Mouse (Mus musculus) small intestine, adult 2 months (tissue): ENCODE data around the gene Nfu1. TPM values are rescaled to one million over a fixed set of nuclear protein-coding genes. Genes with fewer than 3 reads are reported as not detected.

Experiments
- H3K27ac ChIP-seq: fragments of 200-500 bp; 2 replicates; pipeline ENCODE4 v1.5.1; 2012; ENCODE audit warnings: low read depth, low read length, control low read depth, inconsistent platforms; ENCODE audit not compliant: insufficient read depth
- H3K27me3 ChIP-seq: fragments of 200-500 bp; 2 replicates; pipeline ENCODE4 v1.6.1; 2012; ENCODE audit warnings: mild to moderate bottlenecking, moderate library complexity, low read length, inconsistent platforms; ENCODE audit not compliant: control insufficient read depth, insufficient read depth
- H3K36me3 ChIP-seq: fragments of 200-500 bp; 2 replicates; pipeline ENCODE4 v1.6.1; 2012; ENCODE audit warnings: mild to moderate bottlenecking, low read length, control low read depth, inconsistent platforms; ENCODE audit not compliant: control insufficient read depth, insufficient read depth
- H3K4me1 ChIP-seq: fragments of 200-500 bp; 2 replicates; pipeline ENCODE4 v1.6.1; 2012; ENCODE audit warnings: low read length, inconsistent platforms, mixed read lengths; ENCODE audit not compliant: control insufficient read depth, insufficient read depth, insufficient read length
- H3K4me3 ChIP-seq: fragments of 200-500 bp; 2 replicates; pipeline ENCODE4 v1.5.1; 2012; ENCODE audit warnings: low read depth, mild to moderate bottlenecking, control low read depth, inconsistent platforms, low read length, moderate library complexity
- CTCF ChIP-seq: fragments of 200-500 bp; IDR thresholded peaks from 2 replicates; pipeline ENCODE4 v1.5.1; 2012; ENCODE audit warnings: low read depth, mild to moderate bottlenecking, control low read depth, inconsistent platforms, low read length, moderate library complexity, mixed read lengths; ENCODE audit not compliant: insufficient replicate concordance, insufficient read length; ENCODE audit errors: extremely low read depth
- POLR2A ChIP-seq: fragments of 200-500 bp; IDR thresholded peaks from 2 replicates; pipeline ENCODE4 v1.6.1; 2012; ENCODE audit warnings: low read depth, mild to moderate bottlenecking, control low read depth, inconsistent platforms, low read length, moderate library complexity
- WGBS: fragments of 180-500 bp; shearing (Covaris S2); methylation state at CpG from one replicate; pipeline ENCODE4 v1.1.7; 2018; 5-methylcytosine and 5-hydroxymethylcytosine counted together
- polyA plus RNA-seq: library from polyadenylated mRNA; depleted of rRNA; stranded (reverse); fragments of >200 nt; gene quantifications from 2 replicates; pipeline ENCODE4 v1.2.3, GENCODE M21; 2012

The Nfu1 gene
- polyA plus RNA-seq, 1 experiment, result 36.3 TPM

DNA sequence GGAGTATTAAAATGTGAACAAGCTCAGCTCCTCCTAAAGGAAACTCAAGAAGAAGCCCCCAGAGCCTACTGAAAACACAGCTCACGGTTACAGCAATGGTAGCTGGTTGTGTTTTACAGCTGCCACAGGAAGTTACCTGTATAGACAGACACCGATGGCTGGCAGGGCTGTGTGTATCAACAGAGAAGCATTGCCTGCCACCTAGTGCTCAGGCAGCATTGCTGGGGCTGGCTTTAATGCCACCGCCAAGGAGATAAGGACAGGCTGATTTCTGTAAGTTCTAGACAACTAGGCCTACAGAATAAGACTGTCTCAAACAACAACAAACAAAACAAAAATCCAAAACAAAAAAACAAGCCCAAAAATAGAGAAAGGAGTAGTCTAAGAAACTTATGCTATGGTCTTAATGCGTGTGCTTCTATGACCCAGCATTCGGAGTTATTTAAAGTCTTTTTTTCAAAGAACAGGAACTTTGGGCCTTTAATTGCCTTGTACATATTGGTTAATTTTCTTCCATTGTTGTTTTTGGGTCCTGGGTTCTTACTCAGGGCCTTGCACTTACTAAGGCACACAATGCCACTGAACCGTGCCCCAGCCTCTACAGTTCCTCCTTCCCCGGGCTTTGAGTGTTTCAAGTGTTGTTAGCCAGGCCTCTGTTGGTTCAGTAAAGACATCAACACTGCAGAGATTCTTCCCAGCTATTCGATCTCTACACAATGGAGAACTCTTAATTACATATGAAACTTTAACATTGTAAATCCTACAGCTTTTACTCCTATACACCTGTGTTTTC, 23.5 kb upstream of the Nfu1 start:
- Histone ChIP-seq H3K36me3 (peaks cover 15% of the 10 kb centered on the region), H3K27ac (no peak overlapping the region), H3K27me3 (no peaks in the 10 kb centered on the region), H3K4me1 (no peaks in the 10 kb centered on the region), H3K4me3 (no peak overlapping the region)
- no peak for TF ChIP-seq CTCF
- TF ChIP-seq POLR2A, result no peak
- WGBS, result 86% methylated on average over 8 of the region's 8 CpGs

DNA sequence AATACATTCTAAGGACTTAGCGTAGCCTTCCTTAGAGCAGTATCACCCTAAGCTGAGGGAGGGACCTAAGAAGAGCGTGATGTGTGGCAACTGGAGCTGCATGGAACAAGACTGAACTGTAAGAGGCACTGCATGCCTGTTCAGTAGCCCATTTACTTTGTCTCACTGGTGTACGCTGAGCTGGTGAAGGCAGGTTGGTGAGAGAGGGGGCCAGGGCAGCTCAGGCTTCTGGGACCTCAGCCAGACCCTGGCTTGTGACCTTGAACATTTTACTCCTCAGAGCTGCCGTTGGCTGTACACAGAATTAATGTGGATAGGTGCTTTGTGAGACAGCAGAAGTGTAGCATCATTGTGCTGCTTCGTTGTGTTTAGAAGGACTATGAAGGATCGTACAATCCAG, 19.5 kb upstream of the Nfu1 start:
- peaks cover 9% of the 10 kb centered on the region for H3K36me3 ChIP-seq
- H3K27ac ChIP-seq, result no peak overlapping the region
- 80% methylated on average over 6 of the region's 6 CpGs for WGBS
- H3K4me3 ChIP-seq, result no peak overlapping the region
- TF ChIP-seq CTCF (no peak), POLR2A (no peak)
- H3K4me1 ChIP-seq, result no peaks in the 10 kb centered on the region
- no peaks in the 10 kb centered on the region for H3K27me3 ChIP-seq

DNA sequence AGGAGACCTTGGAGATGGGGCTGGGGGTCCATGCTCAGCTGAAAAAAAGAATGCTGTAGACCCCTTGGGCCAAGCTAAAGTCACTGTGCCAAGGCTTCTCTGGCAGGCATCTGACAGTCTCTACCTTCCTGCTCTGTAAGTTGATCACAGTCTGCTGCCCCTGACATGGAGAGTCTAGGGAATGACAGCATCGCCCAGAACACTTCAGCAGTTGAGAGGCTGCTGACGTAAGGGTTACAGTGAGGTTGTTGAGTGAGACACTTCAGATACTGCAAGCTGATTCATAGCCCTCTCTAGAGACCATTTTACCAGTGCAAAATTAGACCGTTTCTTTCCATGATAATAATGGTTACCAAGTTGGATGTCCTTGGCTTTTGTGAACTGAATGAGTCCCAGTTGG, 18.0 kb upstream of the Nfu1 start:
- no peak overlapping the region for H3K4me3 ChIP-seq
- no peak for TF ChIP-seq POLR2A
- TF ChIP-seq CTCF, result no peak
- 92% methylated on average over 3 of the region's 3 CpGs for WGBS
- H3K27ac ChIP-seq, result no peak overlapping the region
- no peaks in the 10 kb centered on the region for H3K4me1 ChIP-seq
- no peaks in the 10 kb centered on the region for H3K27me3 ChIP-seq
- H3K36me3 ChIP-seq, result peaks cover 13% of the 10 kb centered on the region

DNA sequence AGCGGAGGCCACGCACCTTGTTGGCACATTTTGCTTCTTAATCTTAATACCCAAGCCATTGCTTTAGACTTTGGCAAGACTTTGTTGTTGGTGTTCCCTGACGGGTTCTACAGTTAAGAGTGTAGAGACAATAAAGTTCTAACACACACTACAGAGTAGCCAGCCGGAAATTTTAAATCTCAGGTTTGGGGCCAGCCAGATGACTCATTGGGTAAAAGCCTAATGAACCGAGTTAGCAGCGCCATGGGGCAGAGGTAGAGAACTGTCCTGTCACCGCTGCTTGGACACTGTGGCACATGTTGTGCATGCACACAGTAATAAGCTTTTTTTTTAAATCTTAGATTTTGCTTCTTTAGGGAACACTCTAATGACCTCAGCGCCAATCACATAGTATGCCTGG, 16.7 kb upstream of the Nfu1 start:
- no peaks in the 10 kb centered on the region for H3K4me1 ChIP-seq
- 93% methylated on average over 8 of the region's 8 CpGs for WGBS
- no peak overlapping the region for H3K4me3 ChIP-seq
- H3K27me3 ChIP-seq, result no peaks in the 10 kb centered on the region
- H3K36me3 ChIP-seq, result peaks cover 21% of the 10 kb centered on the region
- H3K27ac ChIP-seq, result no peak overlapping the region
- TF ChIP-seq POLR2A (no peak), CTCF (no peak)

DNA sequence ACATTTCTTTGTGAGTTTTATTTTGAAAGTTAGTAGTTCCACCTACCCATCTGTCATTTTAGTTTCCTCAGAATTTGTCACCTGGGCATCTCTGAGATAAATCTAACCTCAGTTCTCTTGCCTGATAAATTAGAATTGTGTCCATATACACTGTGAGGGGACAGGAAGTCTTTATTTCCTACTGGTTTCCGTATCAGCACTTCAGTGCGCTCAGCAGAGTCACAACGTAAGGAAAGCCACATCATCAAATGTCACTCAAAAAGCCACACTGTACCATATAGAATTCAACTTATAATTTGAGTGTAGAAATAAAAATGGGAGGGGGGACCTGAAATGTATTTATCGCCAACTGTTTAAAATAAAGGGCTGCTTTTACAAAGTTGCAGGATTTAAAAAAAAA, 14.8 kb upstream of the Nfu1 start:
- H3K27ac ChIP-seq, result no peak overlapping the region
- no peak for TF ChIP-seq CTCF
- no peak for TF ChIP-seq POLR2A
- H3K4me3 ChIP-seq, result no peak overlapping the region
- peaks cover 30% of the 10 kb centered on the region for H3K36me3 ChIP-seq
- WGBS, result 88% methylated on average over 4 of the region's 4 CpGs
- no peaks in the 10 kb centered on the region for H3K27me3 ChIP-seq
- H3K4me1 ChIP-seq, result no peaks in the 10 kb centered on the region

DNA sequence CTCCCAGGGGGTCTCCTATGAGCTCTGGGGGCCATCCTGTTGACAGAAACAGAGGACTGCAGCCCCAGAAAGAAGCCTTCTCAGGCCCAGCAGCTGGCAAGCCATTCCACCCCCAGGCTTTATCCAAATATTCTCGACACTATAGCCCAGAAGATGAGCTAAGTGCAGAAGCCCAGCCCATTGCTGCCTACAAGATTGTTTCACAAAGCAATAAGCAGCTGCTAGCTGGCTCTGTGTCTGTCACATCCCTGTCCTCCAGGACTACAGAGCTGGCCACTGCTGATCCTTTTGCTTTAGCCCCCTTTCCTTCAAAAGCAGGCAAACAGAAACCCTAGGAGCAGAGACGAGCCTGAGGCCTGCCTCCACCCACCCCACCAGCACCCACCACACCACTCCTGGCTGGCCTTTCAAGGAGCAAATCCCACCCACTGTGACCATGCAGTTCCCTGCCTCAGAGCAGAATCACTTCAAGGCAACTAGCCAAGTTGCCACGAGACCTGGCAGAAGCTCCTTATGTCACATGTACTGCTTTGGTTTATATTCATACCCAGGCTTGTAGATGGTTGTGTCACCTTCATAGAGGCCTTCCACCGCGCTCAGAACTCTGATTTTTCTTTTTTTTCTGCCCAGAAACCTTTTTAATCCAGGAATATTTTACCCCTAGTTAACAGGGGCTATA, 12.3 kb upstream of the Nfu1 start:
- Histone ChIP-seq H3K36me3 (peaks cover 25% of the 10 kb centered on the region), H3K27me3 (no peaks in the 10 kb centered on the region), H3K27ac (no peak overlapping the region), H3K4me1 (no peaks in the 10 kb centered on the region), H3K4me3 (no peak overlapping the region)
- 87% methylated on average over 5 of the region's 5 CpGs for WGBS
- TF ChIP-seq POLR2A, result no peak
- TF ChIP-seq CTCF, result no peak

DNA sequence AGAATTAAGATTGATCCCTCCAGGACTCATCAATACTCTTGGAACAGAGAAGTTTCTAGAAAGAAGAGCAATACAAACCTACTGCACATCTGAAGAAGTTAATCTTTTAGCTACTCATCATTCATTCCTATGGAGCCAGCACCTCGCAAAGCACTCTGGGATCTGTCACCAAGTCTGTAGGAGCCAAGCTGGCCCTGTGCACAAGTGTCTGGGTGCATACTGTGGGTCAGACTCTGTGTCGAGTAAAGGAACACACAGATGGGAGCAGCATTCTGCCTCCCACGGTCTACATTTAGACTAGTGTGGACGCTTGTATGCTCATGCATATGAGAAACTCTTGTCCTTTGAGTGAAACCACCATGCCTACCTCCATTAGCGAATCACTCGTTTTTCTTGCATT, 11.7 kb upstream of the Nfu1 start:
- WGBS, result 95% methylated on average over 6 of the region's 6 CpGs
- Histone ChIP-seq H3K27me3 (no peaks in the 10 kb centered on the region), H3K4me1 (0 out of 2 replicates have a peak, but pooled peaks cover under 1% of the 10 kb centered on the region), H3K27ac (no peak overlapping the region), H3K36me3 (peaks cover 25% of the 10 kb centered on the region), H3K4me3 (no peak overlapping the region)
- TF ChIP-seq POLR2A, result no peak
- no peak for TF ChIP-seq CTCF

DNA sequence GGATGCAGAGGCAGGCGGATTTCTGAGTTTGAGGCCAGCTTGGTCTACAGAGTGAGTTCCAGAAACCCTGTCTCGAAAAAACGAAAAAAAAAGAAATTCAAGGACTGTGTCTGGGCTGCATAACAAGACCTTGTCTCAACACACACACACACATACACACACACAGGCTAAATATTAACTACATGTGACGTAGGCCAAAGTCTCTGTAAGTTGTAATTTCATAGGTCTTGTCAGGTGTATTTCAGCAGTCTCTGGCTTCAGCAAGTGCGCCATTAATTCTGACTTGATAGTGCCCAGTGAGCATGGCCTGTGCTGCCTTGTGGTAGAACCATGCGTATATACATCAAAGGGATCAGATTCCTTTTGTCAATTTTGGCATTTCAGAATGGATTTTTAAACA, 7.0 kb upstream of the Nfu1 start:
- 79% methylated on average over 6 of the region's 6 CpGs for WGBS
- H3K4me3 ChIP-seq, result no peak overlapping the region
- peaks cover 10% of the 10 kb centered on the region for H3K36me3 ChIP-seq
- TF ChIP-seq CTCF, result no peak
- no peak for TF ChIP-seq POLR2A
- H3K27me3 ChIP-seq, result no peaks in the 10 kb centered on the region
- H3K27ac ChIP-seq, result no peak overlapping the region
- H3K4me1 ChIP-seq, result 0 out of 2 replicates have a peak, but pooled peaks cover 3% of the 10 kb centered on the region
